Mouse (Mus musculus): ENCODE measurements around the gene Vav3. TPM values are rescaled to one million over a fixed set of nuclear protein-coding genes. Genes with fewer than 3 reads are reported as not detected.

Vav3 gene
- polyA plus RNA-seq, 1 experiment from 2014 or later, result 12.9 TPM

GRCm38 (mm10) chr3:109571483-109571882, 231.0 kb downstream of the Vav3 start:
- H3K4me3 ChIP-seq (ENCODE audit: low read depth, low read length), result no peak overlapping the region
- H3K27me3 ChIP-seq (ENCODE audit: control insufficient read depth, insufficient read depth, low read length), result no peaks in the 10 kb centered on the region
- no peaks in the 10 kb centered on the region for H3K36me3 ChIP-seq (ENCODE audit: control insufficient read depth, insufficient read depth, low read length)
- no peaks in the 10 kb centered on the region for H3K9me3 ChIP-seq (replicated peaks; ENCODE audit: control insufficient read depth, low read length)
- no peak for ATAC-seq (replicated peaks; ENCODE audit: insufficient number of reproducible peaks, low FRiP score, low TSS enrichment)
- no peaks in the 10 kb centered on the region for H3K4me1 ChIP-seq (ENCODE audit: control insufficient read depth, insufficient read depth, low read length)
- H3K27ac ChIP-seq (ENCODE audit: low read depth, low read length), result no peak overlapping the region
- H3K9ac ChIP-seq (ENCODE audit: low read depth, low read length), result no peak overlapping the region
- 80% methylated on average over 1 of the region's 1 CpGs for WGBS (ENCODE audit: insufficient replicate concordance)
- H3K4me2 ChIP-seq, result no peak overlapping the region

GRCm38 (mm10) chr3:109572871-109573270, 232.4 kb downstream of the Vav3 start:
- no peaks in the 10 kb centered on the region for H3K36me3 ChIP-seq (ENCODE audit: control insufficient read depth, insufficient read depth, low read length)
- no peaks in the 10 kb centered on the region for H3K4me1 ChIP-seq (ENCODE audit: control insufficient read depth, insufficient read depth, low read length)
- no peak for ATAC-seq (replicated peaks; ENCODE audit: insufficient number of reproducible peaks, low FRiP score, low TSS enrichment)
- no peak overlapping the region for H3K9ac ChIP-seq (ENCODE audit: low read depth, low read length)
- WGBS (ENCODE audit: insufficient replicate concordance), result 23% methylated on average over 3 of the region's 3 CpGs
- no peaks in the 10 kb centered on the region for H3K9me3 ChIP-seq (replicated peaks; ENCODE audit: control insufficient read depth, low read length)
- no peaks in the 10 kb centered on the region for H3K27me3 ChIP-seq (ENCODE audit: control insufficient read depth, insufficient read depth, low read length)
- no peak overlapping the region for H3K27ac ChIP-seq (ENCODE audit: low read depth, low read length)
- no peak overlapping the region for H3K4me3 ChIP-seq (ENCODE audit: low read depth, low read length)
- no peak overlapping the region for H3K4me2 ChIP-seq

- Histone ChIP-seq H3K27ac (ENCODE audit: low read depth, low read length) (no peak overlapping the region), H3K9ac (ENCODE audit: low read depth, low read length) (no peak overlapping the region), H3K4me3 (ENCODE audit: low read depth, low read length) (no peak overlapping the region), H3K27me3 (ENCODE audit: control insufficient read depth, insufficient read depth, low read length) (no peaks in the 10 kb centered on the region), H3K4me1 (ENCODE audit: control insufficient read depth, insufficient read depth, low read length) (no peaks in the 10 kb centered on the region), H3K4me2 (no peak overlapping the region), H3K36me3 (ENCODE audit: control insufficient read depth, insufficient read depth, low read length) (no peaks in the 10 kb centered on the region), H3K9me3 (replicated peaks; ENCODE audit: control insufficient read depth, low read length) (no peaks in the 10 kb centered on the region)
- 43% methylated on average over 10 of the region's 10 CpGs for WGBS (ENCODE audit: insufficient replicate concordance)
- no peak for ATAC-seq (replicated peaks; ENCODE audit: insufficient number of reproducible peaks, low FRiP score, low TSS enrichment)
Measured at GRCm38 (mm10) chr3:109573549-109574146, 233.2 kb downstream of the Vav3 start.

DNA sequence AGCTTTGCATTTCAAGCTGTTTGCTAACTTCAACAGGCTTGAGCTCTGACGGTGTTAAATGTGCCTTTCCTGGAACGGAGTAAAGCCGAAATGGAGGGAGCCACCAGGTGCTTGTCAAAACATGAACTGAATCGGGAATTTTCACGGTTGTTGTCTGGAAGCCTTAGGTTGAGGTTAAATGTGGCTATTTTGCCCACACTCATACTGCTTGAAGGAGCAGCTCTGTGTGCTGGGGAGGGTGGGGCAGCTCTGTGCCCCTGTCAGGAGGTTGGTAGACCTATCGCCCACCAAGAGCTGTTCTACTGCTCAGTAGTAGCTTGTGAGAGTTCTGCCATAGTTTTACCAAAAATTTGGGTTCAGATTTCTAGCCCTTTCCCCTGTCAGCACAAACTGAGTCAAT, 233.7 kb downstream of the Vav3 start:
- Histone ChIP-seq H3K4me2 (no peak overlapping the region), H3K9me3 (replicated peaks; ENCODE audit: control insufficient read depth, low read length) (no peaks in the 10 kb centered on the region), H3K4me3 (ENCODE audit: low read depth, low read length) (no peak overlapping the region), H3K27ac (ENCODE audit: low read depth, low read length) (no peak overlapping the region), H3K36me3 (ENCODE audit: control insufficient read depth, insufficient read depth, low read length) (no peaks in the 10 kb centered on the region), H3K4me1 (ENCODE audit: control insufficient read depth, insufficient read depth, low read length) (no peaks in the 10 kb centered on the region), H3K27me3 (ENCODE audit: control insufficient read depth, insufficient read depth, low read length) (no peaks in the 10 kb centered on the region), H3K9ac (ENCODE audit: low read depth, low read length) (no peak overlapping the region)
- WGBS (ENCODE audit: insufficient replicate concordance), result 72% methylated on average over 6 of the region's 6 CpGs
- no peak for ATAC-seq (replicated peaks; ENCODE audit: insufficient number of reproducible peaks, low FRiP score, low TSS enrichment)

DNA sequence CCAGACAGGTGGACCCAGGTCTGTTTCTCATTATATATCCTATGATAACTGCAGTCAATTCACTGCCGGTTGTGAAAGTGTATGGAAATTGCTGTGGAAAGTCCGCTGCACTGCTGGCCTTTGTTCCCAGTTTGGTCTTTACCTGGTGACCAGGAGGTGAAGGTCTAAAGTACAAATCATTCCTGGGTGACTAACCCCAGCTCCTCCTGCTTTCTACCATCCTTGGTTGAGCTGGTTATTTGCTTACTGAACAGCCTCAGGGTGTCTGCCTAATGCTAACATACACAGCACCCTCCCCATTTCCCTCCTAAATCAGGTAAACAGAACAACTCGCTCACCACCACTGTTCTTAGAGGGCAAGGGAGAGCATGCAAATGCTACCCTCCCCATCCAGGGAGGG, 237.9 kb downstream of the Vav3 start:
- no peak for ATAC-seq (replicated peaks; ENCODE audit: insufficient number of reproducible peaks, low FRiP score, low TSS enrichment)
- Histone ChIP-seq H3K27ac (ENCODE audit: low read depth, low read length) (no peak overlapping the region), H3K4me3 (ENCODE audit: low read depth, low read length) (no peak overlapping the region), H3K9ac (ENCODE audit: low read depth, low read length) (no peak overlapping the region), H3K4me2 (no peak overlapping the region), H3K4me1 (ENCODE audit: control insufficient read depth, insufficient read depth, low read length) (no peaks in the 10 kb centered on the region), H3K36me3 (ENCODE audit: control insufficient read depth, insufficient read depth, low read length) (no peaks in the 10 kb centered on the region), H3K27me3 (ENCODE audit: control insufficient read depth, insufficient read depth, low read length) (no peaks in the 10 kb centered on the region), H3K9me3 (replicated peaks; ENCODE audit: control insufficient read depth, low read length) (no peaks in the 10 kb centered on the region)
- WGBS (ENCODE audit: insufficient replicate concordance), result 77% methylated on average over 3 of the region's 3 CpGs

- Histone ChIP-seq H3K4me3 (ENCODE audit: low read depth, low read length) (no peak overlapping the region), H3K27me3 (ENCODE audit: control insufficient read depth, insufficient read depth, low read length) (no peaks in the 10 kb centered on the region), H3K36me3 (ENCODE audit: control insufficient read depth, insufficient read depth, low read length) (no peaks in the 10 kb centered on the region), H3K9me3 (replicated peaks; ENCODE audit: control insufficient read depth, low read length) (no peaks in the 10 kb centered on the region), H3K9ac (ENCODE audit: low read depth, low read length) (no peak overlapping the region), H3K27ac (ENCODE audit: low read depth, low read length) (no peak overlapping the region), H3K4me1 (ENCODE audit: control insufficient read depth, insufficient read depth, low read length) (no peaks in the 10 kb centered on the region), H3K4me2 (no peak overlapping the region)
- 53% methylated on average over 7 of the region's 7 CpGs for WGBS (ENCODE audit: insufficient replicate concordance)
- ATAC-seq (replicated peaks; ENCODE audit: insufficient number of reproducible peaks, low FRiP score, low TSS enrichment), result no peak
Measured at GRCm38 (mm10) chr3:109578983-109579382, 238.5 kb downstream of the Vav3 start.

GRCm38 (mm10) chr3:109585946-109586345, 245.5 kb downstream of the Vav3 start:
- no peaks in the 10 kb centered on the region for H3K36me3 ChIP-seq (ENCODE audit: control insufficient read depth, insufficient read depth, low read length)
- no peaks in the 10 kb centered on the region for H3K9me3 ChIP-seq (replicated peaks; ENCODE audit: control insufficient read depth, low read length)
- no peak overlapping the region for H3K4me2 ChIP-seq
- H3K9ac ChIP-seq (ENCODE audit: low read depth, low read length), result no peak overlapping the region
- no peak overlapping the region for H3K4me3 ChIP-seq (ENCODE audit: low read depth, low read length)
- no peaks in the 10 kb centered on the region for H3K27me3 ChIP-seq (ENCODE audit: control insufficient read depth, insufficient read depth, low read length)
- ATAC-seq (replicated peaks; ENCODE audit: insufficient number of reproducible peaks, low FRiP score, low TSS enrichment), result no peak
- H3K4me1 ChIP-seq (ENCODE audit: control insufficient read depth, insufficient read depth, low read length), result no peaks in the 10 kb centered on the region
- no peak overlapping the region for H3K27ac ChIP-seq (ENCODE audit: low read depth, low read length)

- Histone ChIP-seq H3K27ac (ENCODE audit: low read depth, low read length) (no peak overlapping the region), H3K4me3 (ENCODE audit: low read depth, low read length) (no peak overlapping the region), H3K9me3 (replicated peaks; ENCODE audit: control insufficient read depth, low read length) (no peaks in the 10 kb centered on the region), H3K4me1 (ENCODE audit: control insufficient read depth, insufficient read depth, low read length) (no peaks in the 10 kb centered on the region), H3K4me2 (no peak overlapping the region), H3K9ac (ENCODE audit: low read depth, low read length) (no peak overlapping the region), H3K27me3 (ENCODE audit: control insufficient read depth, insufficient read depth, low read length) (no peaks in the 10 kb centered on the region), H3K36me3 (ENCODE audit: control insufficient read depth, insufficient read depth, low read length) (no peaks in the 10 kb centered on the region)
- 85% methylated on average over 6 of the region's 6 CpGs for WGBS (ENCODE audit: insufficient replicate concordance)
- ATAC-seq (replicated peaks; ENCODE audit: insufficient number of reproducible peaks, low FRiP score, low TSS enrichment), result no peak
Measured at GRCm38 (mm10) chr3:109592970-109593369, 252.5 kb downstream of the Vav3 start.

- Histone ChIP-seq H3K36me3 (ENCODE audit: control insufficient read depth, insufficient read depth, low read length) (no peaks in the 10 kb centered on the region), H3K9me3 (replicated peaks; ENCODE audit: control insufficient read depth, low read length) (no peaks in the 10 kb centered on the region), H3K9ac (ENCODE audit: low read depth, low read length) (no peak overlapping the region), H3K27me3 (ENCODE audit: control insufficient read depth, insufficient read depth, low read length) (no peaks in the 10 kb centered on the region), H3K4me1 (ENCODE audit: control insufficient read depth, insufficient read depth, low read length) (no peaks in the 10 kb centered on the region), H3K27ac (ENCODE audit: low read depth, low read length) (no peak overlapping the region), H3K4me2 (no peak overlapping the region), H3K4me3 (ENCODE audit: low read depth, low read length) (no peak overlapping the region)
- no peak for ATAC-seq (replicated peaks; ENCODE audit: insufficient number of reproducible peaks, low FRiP score, low TSS enrichment)
- 74% methylated on average over 3 of the region's 3 CpGs for WGBS (ENCODE audit: insufficient replicate concordance)
Measured at GRCm38 (mm10) chr3:109596084-109596483, 255.6 kb downstream of the Vav3 start.
